Mouse (Mus musculus) embryonic facial prominence, embryonic 10.5 days (tissue): ENCODE data around the gene Fgf16. TPM values are rescaled to one million over a fixed set of nuclear protein-coding genes. Genes with fewer than 3 reads are reported as not detected.

Experiments used
- DNase-seq: peaks from one replicate; pipeline ENCODE4 v3.0.0-alpha.2; 2017; ENCODE audit warnings: low spot score
- H3K27ac ChIP-seq: fragments of 300-500 bp; sonication (generic); replicated peaks from 2 replicates; pipeline ENCODE4 v1.5.1; 2016; ENCODE audit warnings: mild to moderate bottlenecking
- H3K27me3 ChIP-seq: fragments of 300-500 bp; sonication (generic); replicated peaks from 2 replicates; pipeline ENCODE4 v1.6.1; 2016; ENCODE audit warnings: low read depth, mild to moderate bottlenecking; ENCODE audit not compliant: poor library complexity, severe bottlenecking
- H3K36me3 ChIP-seq: fragments of 300-500 bp; sonication (generic); replicated peaks from 2 replicates; pipeline ENCODE4 v1.6.1; 2016; ENCODE audit warnings: mild to moderate bottlenecking, moderate library complexity
- H3K4me1 ChIP-seq: fragments of 300-500 bp; sonication (generic); 2 replicates; pipeline ENCODE4 v1.6.1; 2016
- H3K4me3 ChIP-seq: fragments of 300-500 bp; sonication (generic); 2 replicates; pipeline ENCODE4 v1.5.1; 2016; ENCODE audit warnings: mild to moderate bottlenecking, moderate library complexity
- H3K9me3 ChIP-seq: fragments of 300-500 bp; sonication (generic); 2 replicates; pipeline ENCODE4 v1.6.1; 2016; ENCODE audit warnings: mild to moderate bottlenecking
- WGBS: fragments of 180-500 bp; shearing (Covaris S2); methylation state at CpG from one replicate; pipeline ENCODE4 v1.1.7; 2016; 5-methylcytosine and 5-hydroxymethylcytosine counted together
- polyA plus RNA-seq: library from polyadenylated mRNA; unstranded; fragments of >200 nt; fragmentation: Nextera tagmentation; extraction: Ambion mirVana; gene quantifications from 2 replicates; pipeline ENCODE4 v1.2.1, GENCODE M21; 2016

Gene Fgf16
- polyA plus RNA-seq, 1 experiment from 2014 or later: 0.15 TPM

DNA sequence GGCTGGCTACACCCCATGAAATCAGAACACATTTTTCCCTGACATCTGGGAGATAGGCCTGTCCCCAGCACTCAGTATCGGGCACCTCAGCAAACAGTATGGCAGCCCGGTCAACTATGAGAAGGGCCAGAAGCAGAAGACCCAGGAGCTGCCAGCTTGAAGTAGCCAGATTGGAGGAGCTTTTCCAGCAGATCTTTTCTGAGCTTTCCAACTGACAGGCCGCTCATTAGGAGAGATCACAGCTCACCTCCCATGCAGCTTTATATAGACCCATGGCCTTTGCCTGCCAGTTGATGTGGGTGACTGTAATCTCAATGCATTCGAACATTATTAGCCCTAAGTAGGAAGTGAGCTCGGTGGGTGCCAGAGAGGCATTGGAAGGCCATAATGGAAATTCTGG, 9.2 kb downstream of the Fgf16 start:
- 89% methylated on average over 5 of the region's 5 CpGs for WGBS
- no peak overlapping the region for H3K4me3 ChIP-seq
- peaks cover 85% of the 10 kb centered on the region for H3K27me3 ChIP-seq

DNA sequence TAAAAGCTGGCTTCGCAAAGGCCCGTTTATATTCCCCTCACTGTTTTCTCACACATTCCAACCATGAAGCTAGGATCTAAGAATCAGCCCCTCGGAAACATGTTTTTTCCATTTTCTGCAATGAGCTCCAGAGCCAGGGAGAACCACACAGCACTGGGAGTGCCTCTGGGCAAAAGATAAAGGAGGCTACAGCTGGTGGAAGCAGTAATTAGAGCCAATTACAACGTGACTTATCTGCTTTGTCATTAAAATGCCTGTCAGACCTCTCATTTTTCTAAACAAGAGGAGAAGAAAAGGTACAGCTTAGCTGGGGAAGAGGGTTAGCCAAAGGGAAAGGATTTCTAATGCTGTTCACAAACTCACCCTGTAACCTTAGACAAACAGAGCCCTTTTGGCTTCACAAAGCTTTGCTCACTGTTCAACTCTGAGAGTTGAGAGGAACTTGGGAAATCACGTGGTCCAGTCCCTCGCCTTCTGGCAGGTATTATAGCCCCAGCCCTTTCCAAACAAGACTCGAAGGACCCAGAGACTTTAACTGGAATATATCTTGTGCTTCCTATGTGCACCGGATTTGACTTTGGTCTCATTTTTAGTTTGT, 30.8 kb downstream of the Fgf16 start:
- no peaks in the 10 kb centered on the region for H3K9me3 ChIP-seq
- H3K4me3 ChIP-seq: no peak overlapping the region
- WGBS: 47% methylated on average over 8 of the region's 8 CpGs
- peaks cover 12% of the 10 kb centered on the region for H3K36me3 ChIP-seq
- H3K4me1 ChIP-seq: no peaks in the 10 kb centered on the region
- peaks cover 71% of the 10 kb centered on the region for H3K27me3 ChIP-seq
- no peak for DNase-seq
- H3K27ac ChIP-seq: no peak overlapping the region

More for the DNA sequence above, 9.2 kb downstream of the Fgf16 start:
- DNase-seq: no peak
- no peaks in the 10 kb centered on the region for H3K36me3 ChIP-seq
- no peaks in the 10 kb centered on the region for H3K4me1 ChIP-seq
- no peaks in the 10 kb centered on the region for H3K9me3 ChIP-seq
- H3K27ac ChIP-seq: no peak overlapping the region

DNA sequence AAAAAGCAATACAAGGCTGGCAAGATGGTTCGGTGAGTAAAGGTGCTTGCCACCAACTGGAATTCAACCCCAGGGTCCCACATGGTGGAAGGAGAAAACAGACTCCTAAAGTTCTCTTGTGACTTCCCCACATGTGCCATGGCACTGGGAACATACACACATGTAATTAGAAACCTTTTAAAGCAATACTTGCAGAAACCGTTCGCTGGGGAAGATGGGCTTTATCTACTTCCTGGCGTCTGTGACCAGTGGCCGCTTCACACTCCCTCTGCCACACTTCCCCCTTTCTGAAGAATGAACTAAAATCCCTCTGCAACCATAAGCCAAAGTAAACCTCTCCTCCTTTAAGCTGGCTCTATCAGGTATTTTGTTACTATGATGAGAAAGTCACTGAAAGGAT, 60.4 kb downstream of the Fgf16 start:
- no peak for DNase-seq
- no peak overlapping the region for H3K27ac ChIP-seq
- 85% methylated on average over 5 of the region's 5 CpGs for WGBS
- H3K9me3 ChIP-seq: no peaks in the 10 kb centered on the region
- peaks cover 42% of the 10 kb centered on the region for H3K27me3 ChIP-seq
- no peak overlapping the region for H3K4me3 ChIP-seq
- peaks cover 60% of the 10 kb centered on the region for H3K36me3 ChIP-seq
- H3K4me1 ChIP-seq: no peaks in the 10 kb centered on the region

Other genes with a start within 250 kb of the Fgf16 start
- gene Atrx, start 165.1 kb downstream of the Fgf16 start, polyA plus RNA-seq: 181 and 194 TPM in 2 replicates
- 47.9 and 49.8 TPM in 2 replicates for gene Magt1, start 247.6 kb downstream of the Fgf16 start, polyA plus RNA-seq